Mouse (Mus musculus) midbrain, embryonic 14.5 days (tissue): ENCODE data around the gene Crebbp. TPM values are rescaled to one million over a fixed set of nuclear protein-coding genes. Genes with fewer than 3 reads are reported as not detected.

Source experiments
- ATAC-seq: fragments of 200-750 bp; cut with Nextera tagmentation; 2 replicates; pipeline ENCODE4 v1.8.0; 2017; ENCODE audit warnings: moderate number of reproducible peaks, moderate library complexity; ENCODE audit not compliant: low FRiP score, low TSS enrichment
- DNase-seq: peaks from one replicate; pipeline ENCODE4 v3.0.0-alpha.2; 2015
- H3K27ac ChIP-seq: fragments of 300-500 bp; sonication (generic); replicated peaks from 2 replicates; pipeline ENCODE4 v1.5.1; 2014; ENCODE audit warnings: mild to moderate bottlenecking, low read depth, low read length, moderate library complexity
- H3K27me3 ChIP-seq: fragments of 300-500 bp; sonication (generic); 2 replicates; pipeline ENCODE4 v1.6.1; 2014; ENCODE audit warnings: low read length, control low read depth, mixed read lengths; ENCODE audit not compliant: control insufficient read depth, insufficient read depth
- H3K36me3 ChIP-seq: fragments of 300-500 bp; sonication (generic); 2 replicates; pipeline ENCODE4 v1.6.1; 2014; ENCODE audit warnings: low read length, control low read depth; ENCODE audit not compliant: control insufficient read depth, insufficient read depth
- H3K4me1 ChIP-seq: fragments of 300-500 bp; sonication (generic); 2 replicates; pipeline ENCODE4 v1.6.1; 2014; ENCODE audit warnings: mild to moderate bottlenecking, antibody characterized with exemption, low read length, control low read depth; ENCODE audit not compliant: control insufficient read depth, insufficient read depth
- H3K4me2 ChIP-seq: fragments of 300-500 bp; sonication (generic); 2 replicates; pipeline ENCODE4 v1.6.1; 2014; ENCODE audit warnings: mild to moderate bottlenecking, low read length, moderate library complexity
- H3K4me3 ChIP-seq: fragments of 300-500 bp; sonication (generic); replicated peaks from 2 replicates; pipeline ENCODE4 v1.5.1; 2014; ENCODE audit warnings: low read depth, low read length
- H3K9ac ChIP-seq: fragments of 300-500 bp; sonication (generic); replicated peaks from 2 replicates; pipeline ENCODE4 v1.6.1; 2014; ENCODE audit warnings: mild to moderate bottlenecking, low read length, moderate library complexity
- H3K9me3 ChIP-seq: fragments of 300-500 bp; sonication (generic); 2 replicates; pipeline ENCODE4 v1.6.1; 2016; ENCODE audit warnings: low read length, control low read depth, mixed read lengths; ENCODE audit not compliant: control insufficient read depth
- WGBS: fragments of 180-500 bp; shearing (Covaris S2); extraction: QIAGEN DNeasy Blood & Tissue Kit; methylation state at CpG from one replicate; pipeline ENCODE4 v1.1.7; 2014; 5-methylcytosine and 5-hydroxymethylcytosine counted together
- polyA plus RNA-seq: library from polyadenylated mRNA; unstranded; fragments of >200 nt; fragmentation: Nextera tagmentation; extraction: Ambion mirVana; gene quantifications from 2 replicates; pipeline ENCODE4 v1.2.1, GENCODE M21; 2014

Crebbp gene
- polyA plus RNA-seq, 1 experiment from 2014 or later, result 48.7 TPM

DNA sequence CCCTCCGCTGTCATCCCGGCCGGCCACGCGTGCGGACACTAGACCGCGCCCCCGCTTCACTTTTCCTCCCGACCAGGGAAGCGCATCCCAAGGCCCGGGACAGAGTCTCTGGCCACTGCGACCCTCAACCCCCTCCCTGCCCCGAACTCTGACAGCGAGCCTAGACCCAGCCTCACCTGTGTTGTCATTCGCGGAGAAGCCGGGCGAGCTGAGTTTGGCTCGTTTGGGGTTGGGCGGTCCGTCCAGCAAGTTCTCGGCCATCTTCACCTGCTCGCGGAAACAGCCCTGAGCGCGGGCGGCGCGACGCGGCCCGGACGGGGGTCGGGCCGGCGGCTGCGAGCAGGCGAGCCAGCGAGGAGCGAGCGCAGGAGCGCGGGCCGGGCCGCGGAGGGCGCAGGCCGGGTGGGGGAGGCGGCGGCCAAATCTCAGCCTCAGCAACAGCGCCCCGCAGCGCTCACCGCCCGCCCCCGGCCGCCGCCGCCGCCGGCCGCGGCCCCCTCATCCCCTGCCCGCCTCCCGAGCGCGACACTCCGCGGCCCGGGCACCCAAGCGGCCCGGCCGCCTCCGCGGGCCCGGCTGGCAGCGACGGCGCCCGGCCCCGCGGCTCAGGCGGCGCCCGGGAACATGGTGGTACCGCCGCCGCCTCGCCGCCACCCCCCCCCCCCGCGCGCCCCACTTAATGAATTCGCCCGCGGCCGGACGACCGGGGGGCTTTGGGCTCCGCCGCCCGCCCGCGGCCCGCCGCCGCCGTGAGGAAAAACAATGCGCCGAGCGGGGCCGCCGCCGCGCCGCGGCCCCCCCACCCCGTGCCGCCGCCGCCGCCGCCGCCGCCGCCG lies 616 bp downstream of the Crebbp start:
- H3K9me3 ChIP-seq, result no peaks in the 10 kb centered on the region

DNA sequence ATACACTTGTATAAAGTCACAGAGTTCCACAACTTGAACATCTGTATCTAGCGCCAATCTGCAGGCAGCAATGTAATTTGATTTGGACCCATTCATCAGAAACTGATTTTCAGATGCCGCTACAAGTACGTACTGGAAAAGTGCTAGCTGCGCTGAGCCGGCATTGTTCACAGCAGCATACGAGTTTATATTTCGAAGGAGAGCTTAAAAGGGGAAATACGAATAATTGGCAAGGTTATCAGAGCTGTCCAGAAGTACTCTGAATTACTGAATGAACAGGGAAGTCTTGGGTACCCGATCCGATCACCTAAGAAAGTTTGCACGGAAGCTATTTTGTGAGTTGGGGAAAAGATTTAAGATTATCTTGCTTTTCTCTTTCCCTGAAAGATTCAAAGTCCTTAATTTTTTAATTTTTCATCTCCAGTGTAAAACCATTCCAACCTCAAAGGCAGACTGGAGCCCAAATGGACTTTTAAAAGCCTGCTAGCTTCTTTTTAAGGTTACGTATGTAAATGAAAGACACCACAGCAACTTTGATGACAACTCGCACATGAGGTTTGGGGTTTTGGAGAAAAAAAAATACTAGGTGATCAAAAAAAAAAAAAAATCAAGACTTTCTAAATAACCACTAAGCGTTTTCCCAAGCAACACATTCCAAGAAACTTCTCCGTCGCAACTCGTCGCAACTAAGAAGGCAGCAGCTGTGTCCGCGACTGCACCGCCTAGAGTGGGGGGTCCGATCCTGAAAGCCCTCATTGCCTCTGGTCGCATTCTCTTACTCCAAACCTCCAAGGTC lies 1.4 kb downstream of the Crebbp start:
- 5% methylated on average over 23 of the region's 23 CpGs for WGBS
- DNase-seq (peak; percentile 26), ATAC-seq (no peak; the same call in 1 of the 2 replicates)
- Histone ChIP-seq H3K4me1 (peaks cover 19% of the 10 kb centered on the region), H3K9me3 (no peaks in the 10 kb centered on the region), H3K9ac (peak overlapping the region; percentile 90), H3K36me3 (no peaks in the 10 kb centered on the region), H3K4me2 (peak overlapping the region; percentile 85), H3K27ac (peak overlapping the region; percentile 100), H3K4me3 (peak overlapping the region; percentile 91), H3K27me3 (no peaks in the 10 kb centered on the region)

More for the DNA sequence above, 616 bp downstream of the Crebbp start:
- H3K4me2 ChIP-seq, result peak overlapping the region; percentile 85
- peak; percentile 83 for DNase-seq
- peak; percentile 76 for ATAC-seq
- H3K4me1 ChIP-seq, result peaks cover 19% of the 10 kb centered on the region
- under 1% methylated on average over 85 of the region's 128 CpGs for WGBS
- peak overlapping the region; percentile 90 for H3K9ac ChIP-seq
- H3K27ac ChIP-seq, result peak overlapping the region; percentile 100
- H3K36me3 ChIP-seq, result no peaks in the 10 kb centered on the region
- no peaks in the 10 kb centered on the region for H3K27me3 ChIP-seq
- peak overlapping the region; percentile 91 for H3K4me3 ChIP-seq

- H3K9ac ChIP-seq, result no peak overlapping the region
- H3K27me3 ChIP-seq, result no peaks in the 10 kb centered on the region
- ATAC-seq, result no peak
- no peak overlapping the region for H3K4me3 ChIP-seq
- 85% methylated on average over 1 of the region's 1 CpGs for WGBS
- peak overlapping the region; percentile 34 for H3K4me2 ChIP-seq
- no peak for DNase-seq
- no peak overlapping the region for H3K27ac ChIP-seq
- H3K9me3 ChIP-seq, result no peaks in the 10 kb centered on the region
- H3K36me3 ChIP-seq, result no peaks in the 10 kb centered on the region
- H3K4me1 ChIP-seq, result peaks cover 19% of the 10 kb centered on the region
Measured at GRCm38 (mm10) chr16:4210290-4210689, 3.5 kb downstream of the Crebbp start.

DNA sequence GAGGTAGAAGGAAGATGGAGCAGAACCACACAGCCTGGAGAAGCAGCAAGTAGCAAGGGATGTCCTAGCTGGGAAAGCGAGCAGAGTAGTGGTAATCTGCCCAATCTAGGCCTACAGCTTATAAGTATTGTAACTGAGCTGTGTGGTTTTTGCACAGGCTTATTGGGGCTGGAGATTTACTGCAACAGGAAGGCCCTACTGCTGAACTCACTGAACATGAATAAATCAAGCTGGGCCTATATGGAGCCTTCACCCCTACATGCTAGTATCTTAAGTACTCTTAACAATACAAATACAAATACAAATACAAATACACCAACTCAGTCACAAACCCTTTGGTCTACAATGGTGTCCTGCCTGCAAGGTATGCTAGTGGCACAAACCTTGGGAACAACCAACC lies 10.2 kb downstream of the Crebbp start:
- Histone ChIP-seq H3K4me2 (no peak overlapping the region), H3K36me3 (no peaks in the 10 kb centered on the region), H3K4me1 (no peaks in the 10 kb centered on the region), H3K9me3 (no peaks in the 10 kb centered on the region), H3K27ac (no peak overlapping the region), H3K4me3 (no peak overlapping the region), H3K9ac (no peak overlapping the region), H3K27me3 (no peaks in the 10 kb centered on the region)
- ATAC-seq, result no peak
- no peak for DNase-seq
- WGBS, result 100% methylated on average over 1 of the region's 1 CpGs

DNA sequence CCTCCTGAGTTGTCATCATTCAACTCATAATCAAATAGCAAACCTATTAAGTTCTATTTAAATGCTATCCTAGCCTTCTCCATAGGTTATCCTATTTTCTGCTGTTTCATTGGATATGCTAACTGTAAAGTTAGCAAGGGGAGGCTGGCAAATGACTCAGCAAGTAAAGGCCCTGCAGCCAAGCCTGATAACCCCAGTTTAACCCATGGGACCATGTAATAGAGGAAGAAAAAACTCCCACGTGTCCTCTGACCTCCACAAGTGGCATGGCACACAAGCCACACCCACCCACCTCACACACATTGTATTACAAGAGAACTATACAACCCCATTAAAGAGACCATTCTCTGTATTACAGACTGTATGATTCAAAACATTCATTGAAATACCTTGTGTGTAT lies 13.8 kb downstream of the Crebbp start:
- H3K4me3 ChIP-seq, result no peak overlapping the region
- WGBS, result 63% methylated on average over 1 of the region's 1 CpGs
- no peak overlapping the region for H3K27ac ChIP-seq

GRCm38 (mm10) chr16:4199566-4199965 lies 14.2 kb downstream of the Crebbp start:
- ATAC-seq (no peak), DNase-seq (no peak)
- no peaks in the 10 kb centered on the region for H3K4me1 ChIP-seq
- H3K4me3 ChIP-seq, result no peak overlapping the region
- no peaks in the 10 kb centered on the region for H3K27me3 ChIP-seq
- no peak overlapping the region for H3K4me2 ChIP-seq
- no peak overlapping the region for H3K27ac ChIP-seq
- H3K9ac ChIP-seq, result no peak overlapping the region
- WGBS, result 73% methylated on average over 2 of the region's 2 CpGs
- H3K9me3 ChIP-seq, result no peaks in the 10 kb centered on the region
- H3K36me3 ChIP-seq, result no peaks in the 10 kb centered on the region

More for the DNA sequence above, 13.8 kb downstream of the Crebbp start:
- Histone ChIP-seq H3K4me1 (no peaks in the 10 kb centered on the region), H3K27me3 (no peaks in the 10 kb centered on the region), H3K9ac (no peak overlapping the region), H3K4me2 (no peak overlapping the region), H3K36me3 (no peaks in the 10 kb centered on the region), H3K9me3 (no peaks in the 10 kb centered on the region)
- DNase-seq, result no peak
- ATAC-seq, result no peak

DNA sequence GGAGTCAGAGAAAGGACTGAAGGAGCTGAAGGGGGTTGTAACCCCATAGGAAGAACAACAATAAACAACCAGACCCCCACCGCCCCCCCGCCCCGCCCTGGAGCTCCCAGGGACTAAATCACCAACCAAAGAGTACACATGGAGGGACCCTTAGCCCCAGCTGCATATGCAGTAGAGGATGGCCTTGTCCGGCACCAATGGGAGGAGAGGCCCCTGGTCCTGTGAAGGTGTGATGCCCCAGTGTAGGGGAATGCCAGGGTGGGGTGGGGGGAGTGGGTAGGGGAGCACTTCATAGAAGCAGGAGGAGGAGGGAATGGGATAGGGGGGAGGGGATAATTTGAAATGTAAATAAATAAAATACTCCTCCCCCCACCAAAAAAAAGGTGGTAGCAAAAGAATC lies 15.8 kb downstream of the Crebbp start:
- Histone ChIP-seq H3K4me1 (no peaks in the 10 kb centered on the region), H3K4me3 (no peak overlapping the region), H3K4me2 (no peak overlapping the region), H3K36me3 (no peaks in the 10 kb centered on the region), H3K9ac (no peak overlapping the region), H3K27ac (no peak overlapping the region), H3K9me3 (no peaks in the 10 kb centered on the region), H3K27me3 (no peaks in the 10 kb centered on the region)
- ATAC-seq (no peak), DNase-seq (no peak)
- 100% methylated on average over 4 of the region's 4 CpGs for WGBS

DNA sequence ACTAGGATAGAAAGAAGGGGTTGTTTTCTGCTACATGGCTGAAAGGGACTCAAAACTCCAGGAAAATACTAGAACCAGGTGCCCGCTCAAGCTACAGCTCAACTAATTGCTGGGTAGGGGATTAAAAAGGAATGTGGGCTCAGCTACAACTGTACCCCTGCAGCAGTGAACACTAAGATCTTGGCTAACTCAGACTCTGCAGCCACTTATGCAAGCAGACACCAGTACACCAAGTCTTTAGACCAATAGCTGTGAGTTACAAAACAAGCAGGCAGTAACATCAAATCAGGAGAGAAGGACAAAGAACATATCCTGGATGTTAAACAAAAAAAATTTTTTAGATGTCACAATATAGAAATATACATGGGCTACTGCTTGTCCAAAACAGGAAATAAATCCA lies 23.6 kb downstream of the Crebbp start:
- no peak for DNase-seq
- Histone ChIP-seq H3K4me3 (no peak overlapping the region), H3K4me2 (no peak overlapping the region), H3K27me3 (no peaks in the 10 kb centered on the region), H3K9me3 (no peaks in the 10 kb centered on the region), H3K4me1 (no peaks in the 10 kb centered on the region), H3K27ac (no peak overlapping the region), H3K36me3 (no peaks in the 10 kb centered on the region), H3K9ac (no peak overlapping the region)
- WGBS, result 87% methylated on average over 1 of the region's 1 CpGs
- no peak for ATAC-seq
